Mouse (Mus musculus) CH12F3 (cell line): ENCODE data around the gene Sh3gl3.

Experiments
- in situ Hi-C: fragments of 300-500 bp; cut with MboI; formaldehyde crosslinking; loops from 2 replicates; pipeline ENCODE4 v1.14.3; 2020; ENCODE audit warnings: low sequenced_read_pairs

Sh3gl3 gene

GRCm38 (mm10) chr7:82234898-82235290 is 61.3 kb downstream of the Sh3gl3 start:
- in situ Hi-C loops, result no loop called here

- in situ Hi-C loops, result no loop called here
Observed at GRCm38 (mm10) chr7:82235486-82235885, 61.8 kb downstream of the Sh3gl3 start.

GRCm38 (mm10) chr7:82236152-82236898 is 62.7 kb downstream of the Sh3gl3 start:
- in situ Hi-C loops, result no loop called here

GRCm38 (mm10) chr7:82236899-82237162 is 63.2 kb downstream of the Sh3gl3 start:
- in situ Hi-C loops, result no loop called here

- in situ Hi-C loops, result no loop called here
Observed at GRCm38 (mm10) chr7:82240424-82241240, 67.0 kb downstream of the Sh3gl3 start.

GRCm38 (mm10) chr7:82244701-82245100 is 71.1 kb downstream of the Sh3gl3 start:
- in situ Hi-C loops, result no loop called here

- in situ Hi-C loops, result no loop called here
Observed at GRCm38 (mm10) chr7:82248953-82249695, 75.5 kb downstream of the Sh3gl3 start.

- in situ Hi-C loops, result loop anchor here (25.0 kb wide), 1 partner anchor 291 kb away; no protein-coding TSS in a partner anchor
Observed at GRCm38 (mm10) chr7:82253309-82253708, 79.7 kb downstream of the Sh3gl3 start.

GRCm38 (mm10) chr7:82256936-82257335 is 83.3 kb downstream of the Sh3gl3 start:
- in situ Hi-C loops, result loop anchor here (25.0 kb wide), 1 partner anchor 295 kb away; no protein-coding TSS in a partner anchor

GRCm38 (mm10) chr7:82257530-82257929 is 83.9 kb downstream of the Sh3gl3 start:
- in situ Hi-C loops, result loop anchor here (25.0 kb wide), 1 partner anchor 295 kb away; no protein-coding TSS in a partner anchor

GRCm38 (mm10) chr7:82260210-82260609 is 86.6 kb downstream of the Sh3gl3 start:
- in situ Hi-C loops, result loop anchor here (10.0 to 25.0 kb wide), 2 partner anchors 125 to 298 kb away; no protein-coding TSS in a partner anchor

- in situ Hi-C loops, result loop anchor here (10.0 to 25.0 kb wide), 2 partner anchors 128 to 301 kb away; no protein-coding TSS in a partner anchor
Observed at GRCm38 (mm10) chr7:82263141-82263540, 89.5 kb downstream of the Sh3gl3 start.

GRCm38 (mm10) chr7:82264119-82264518 is 90.5 kb downstream of the Sh3gl3 start:
- in situ Hi-C loops, result loop anchor here (10.0 to 25.0 kb wide), 2 partner anchors 129 to 302 kb away; no protein-coding TSS in a partner anchor

GRCm38 (mm10) chr7:82265365-82265764 is 91.7 kb downstream of the Sh3gl3 start:
- in situ Hi-C loops, result loop anchor here (10.0 to 25.0 kb wide), 2 partner anchors 131 to 303 kb away; no protein-coding TSS in a partner anchor

GRCm38 (mm10) chr7:82269948-82270347 is 96.3 kb downstream of the Sh3gl3 start:
- in situ Hi-C loops, result loop anchor here (10.0 to 25.0 kb wide), 2 partner anchors 135 to 308 kb away; no protein-coding TSS in a partner anchor

GRCm38 (mm10) chr7:82271742-82272141 is 98.1 kb downstream of the Sh3gl3 start:
- in situ Hi-C loops, result loop anchor here (25.0 kb wide), 1 partner anchor 309 kb away; no protein-coding TSS in a partner anchor

- in situ Hi-C loops, result loop anchor here (25.0 kb wide), 1 partner anchor 311 kb away; no protein-coding TSS in a partner anchor
Observed at GRCm38 (mm10) chr7:82272875-82273274, 99.2 kb downstream of the Sh3gl3 start.

GRCm38 (mm10) chr7:82274011-82274709 is 100.5 kb downstream of the Sh3gl3 start:
- in situ Hi-C loops, result loop anchor here (25.0 kb wide), 1 partner anchor 312 kb away; no protein-coding TSS in a partner anchor

GRCm38 (mm10) chr7:82274975-82275374 is 101.3 kb downstream of the Sh3gl3 start:
- in situ Hi-C loops, result loop anchor here (25.0 kb wide), 1 partner anchor 313 kb away; no protein-coding TSS in a partner anchor
